Mouse (Mus musculus) frontal cortex, adult (tissue): ENCODE measurements around the gene Ptma.

Experiments
- ATAC-seq: cut with Nextera tagmentation; 2 replicates; pipeline ENCODE4 v1.9.2; 2017; ENCODE audit warnings: mild to moderate bottlenecking, moderate library complexity, mixed read lengths; ENCODE audit not compliant: low TSS enrichment

Gene Ptma

DNA sequence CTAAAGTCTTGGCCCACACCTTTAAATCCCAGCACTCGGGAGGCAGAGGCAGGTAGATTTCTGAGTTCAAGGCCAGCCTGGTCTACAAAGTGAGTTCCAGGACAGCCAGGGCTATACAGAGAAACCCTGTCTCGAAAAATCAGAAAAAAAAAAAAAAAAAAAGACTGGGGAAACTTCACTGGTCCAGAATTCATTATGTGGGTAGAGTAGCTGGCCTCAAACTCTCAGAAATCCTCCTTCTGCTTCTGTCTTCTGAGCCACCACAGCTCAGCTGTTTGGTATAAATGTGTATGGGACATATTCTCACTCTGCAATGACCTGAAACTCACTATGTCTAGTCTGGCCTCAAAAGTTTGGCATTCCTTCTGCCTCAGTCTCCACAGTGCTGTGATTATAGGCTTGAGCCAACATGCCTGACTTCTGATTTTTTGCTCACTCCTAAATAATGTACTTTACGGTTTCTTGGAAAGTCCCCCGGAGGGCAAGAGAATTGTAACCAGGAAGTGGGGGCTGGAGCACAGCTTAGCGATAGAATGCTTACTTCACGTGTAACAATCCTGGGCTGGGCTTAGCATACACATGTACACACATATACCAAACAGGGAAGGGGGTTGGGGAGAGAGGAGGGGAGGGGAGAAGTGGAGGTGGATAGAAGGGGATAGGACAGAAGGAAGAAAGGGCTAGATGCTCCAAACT, 10.7 kb upstream of the Ptma start:
- no peak for ATAC-seq

DNA sequence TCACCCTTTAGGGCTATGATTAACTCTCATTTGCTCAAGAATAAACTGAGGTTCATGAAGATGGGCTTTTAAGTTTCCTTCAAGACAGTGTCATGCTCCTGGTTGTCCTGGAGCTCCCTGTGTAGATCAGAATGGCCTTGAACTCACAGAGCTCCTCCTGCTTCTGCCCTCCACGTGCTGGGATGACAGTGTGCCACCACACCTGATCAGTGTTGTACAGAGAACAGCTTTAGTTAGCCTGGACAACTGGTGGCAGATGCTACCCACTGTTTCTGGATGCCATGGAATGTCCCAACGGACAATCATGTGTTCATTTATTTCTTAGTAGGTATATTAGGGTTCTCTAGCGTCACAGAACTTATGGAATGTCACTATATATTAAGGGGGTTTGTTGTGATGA, 9.4 kb upstream of the Ptma start:
- ATAC-seq, result no peak

- ATAC-seq, result no peak
Measured at GRCm38 (mm10) chr1:86520361-86520760, 6.2 kb upstream of the Ptma start.

- no peak for ATAC-seq
Measured at GRCm38 (mm10) chr1:86522286-86522871, 4.1 kb upstream of the Ptma start.

DNA sequence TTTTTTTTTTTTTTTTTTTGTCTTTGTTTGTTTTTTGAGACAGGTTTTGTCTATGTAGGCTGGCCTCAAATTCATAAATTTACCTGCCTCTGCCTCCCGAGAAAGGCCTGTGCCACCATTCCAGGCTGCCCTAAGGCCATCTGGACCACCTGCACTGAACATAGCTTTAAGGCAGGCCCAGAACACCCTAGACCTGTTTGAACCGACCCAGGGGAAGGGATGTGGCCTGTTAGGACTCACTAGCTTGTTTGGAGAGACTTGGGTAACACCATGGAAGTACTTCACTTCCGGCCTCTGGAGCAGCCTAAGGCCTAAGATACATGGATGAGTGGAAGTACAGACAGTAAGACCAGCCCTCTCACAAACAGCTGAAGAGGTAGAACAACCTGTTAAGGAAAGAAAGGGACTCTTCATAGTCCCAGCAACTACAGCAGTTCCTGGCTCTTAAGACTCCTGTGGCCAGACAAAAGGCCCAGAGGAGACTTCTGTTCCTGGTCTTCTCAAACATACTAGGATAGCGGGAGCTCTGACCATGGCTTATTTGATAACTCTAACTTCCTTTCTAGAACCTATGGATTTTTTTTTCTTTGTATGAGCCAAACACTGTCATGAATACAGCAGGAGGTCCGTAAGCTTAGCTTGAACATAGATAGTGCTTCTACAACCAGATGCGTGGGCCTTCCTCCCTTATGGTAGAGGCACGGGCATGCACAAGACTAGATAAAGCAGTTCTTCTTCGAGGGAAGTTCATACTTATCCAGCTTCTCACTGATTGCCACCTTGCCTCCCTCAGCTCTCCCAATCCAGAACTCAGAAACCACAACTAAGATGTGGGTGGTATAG, 2.5 kb upstream of the Ptma start:
- no peak for ATAC-seq

- ATAC-seq, result peak; percentile 53
Measured at GRCm38 (mm10) chr1:86524619-86525498, 1.7 kb upstream of the Ptma start.

DNA sequence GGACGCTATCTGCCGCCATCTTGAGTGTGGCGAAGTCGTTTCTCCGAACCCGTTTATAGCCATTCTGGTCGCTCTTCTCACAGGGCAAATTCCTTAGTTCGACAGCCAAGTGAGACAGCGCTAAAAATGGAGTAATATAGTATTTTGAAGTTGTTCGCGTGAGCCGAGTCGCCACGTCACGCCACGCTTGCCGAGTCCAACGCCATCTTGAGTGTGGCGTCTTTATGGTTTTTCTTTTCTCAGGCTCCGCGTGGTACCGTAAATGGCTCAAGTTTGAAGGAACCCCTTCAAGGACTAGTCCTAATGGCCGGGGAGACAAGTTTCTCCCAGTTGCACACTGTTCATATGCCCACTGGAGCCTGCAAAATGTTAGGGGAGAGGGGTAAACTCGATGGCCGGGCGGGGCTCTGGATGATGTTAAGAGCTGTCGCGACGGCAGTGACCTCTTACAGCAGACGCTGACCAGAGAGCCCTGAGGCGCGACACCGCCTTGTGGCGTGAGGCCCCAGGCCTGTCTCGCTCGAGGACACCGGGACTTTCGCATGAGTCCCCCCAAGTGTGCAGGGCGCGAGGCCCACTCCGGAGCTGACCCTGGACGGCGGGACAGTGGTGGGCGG, 919 bp upstream of the Ptma start:
- ATAC-seq, result peak; percentile 10

DNA sequence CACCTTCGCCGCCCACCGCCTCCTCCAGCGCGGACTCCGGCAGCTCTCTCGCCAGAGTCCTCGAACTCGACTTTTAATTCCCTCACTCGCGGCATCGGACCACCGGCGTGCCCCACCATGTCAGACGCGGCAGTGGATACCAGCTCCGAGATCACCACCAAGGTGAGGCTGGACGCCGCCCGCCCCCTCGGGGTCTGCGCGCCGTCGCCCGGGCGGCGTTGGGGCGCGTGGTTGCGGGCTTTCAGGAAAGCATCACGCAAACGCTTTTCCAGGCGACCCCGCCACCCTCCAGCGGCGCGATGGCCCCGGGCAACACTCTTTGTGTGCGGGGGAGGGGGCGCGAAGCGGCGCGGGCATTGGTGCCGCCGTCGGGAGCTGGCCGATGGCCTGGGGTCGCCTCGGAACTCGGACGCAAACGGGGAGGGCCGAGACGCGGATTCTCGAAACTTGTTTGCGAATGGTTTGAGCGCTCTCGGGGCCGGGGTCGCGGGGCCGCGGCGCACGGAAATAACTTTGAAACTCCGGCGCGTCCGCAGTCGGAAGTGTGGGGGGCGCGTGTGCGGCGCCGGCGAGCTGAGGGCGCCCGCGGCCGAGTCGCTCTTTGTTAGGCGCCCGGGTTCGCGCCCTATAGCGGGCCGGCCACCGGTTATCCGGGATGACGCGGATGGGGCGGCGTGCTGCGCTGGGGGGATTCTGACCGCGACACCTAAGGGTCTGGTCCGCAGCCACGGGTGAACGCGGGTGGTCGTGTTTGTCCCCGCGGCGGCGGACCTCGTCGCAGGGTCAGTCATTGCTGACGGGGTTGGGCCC, 468 bp downstream of the Ptma start:
- ATAC-seq, result no peak

- peak; percentile 21; the same call in 1 of the 2 replicates for ATAC-seq
Measured at GRCm38 (mm10) chr1:86527599-86528486, 1.3 kb downstream of the Ptma start.

- peak; percentile 16 for ATAC-seq
Measured at GRCm38 (mm10) chr1:86528571-86529180, 2.1 kb downstream of the Ptma start.

DNA sequence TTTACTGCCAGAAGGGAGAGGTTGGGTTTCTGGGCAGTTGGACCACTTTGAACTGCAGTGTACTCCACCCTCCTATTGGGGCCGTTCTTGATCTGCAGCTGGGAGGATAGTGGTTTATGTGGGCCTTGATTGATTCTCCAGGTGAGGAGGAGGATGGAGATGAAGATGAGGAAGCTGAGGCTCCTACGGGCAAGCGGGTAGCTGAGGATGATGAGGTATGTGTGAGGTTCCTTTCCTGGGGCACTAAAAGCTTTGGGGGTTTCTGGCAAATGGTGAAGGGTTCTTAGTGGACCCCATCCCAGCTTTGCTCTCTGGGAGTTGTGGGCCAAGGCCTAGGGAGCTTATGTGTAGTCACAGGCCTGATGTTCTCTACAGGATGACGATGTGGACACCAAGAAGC, 3.1 kb downstream of the Ptma start:
- no peak for ATAC-seq

- no peak for ATAC-seq
Measured at GRCm38 (mm10) chr1:86530871-86531546, 4.5 kb downstream of the Ptma start.

DNA sequence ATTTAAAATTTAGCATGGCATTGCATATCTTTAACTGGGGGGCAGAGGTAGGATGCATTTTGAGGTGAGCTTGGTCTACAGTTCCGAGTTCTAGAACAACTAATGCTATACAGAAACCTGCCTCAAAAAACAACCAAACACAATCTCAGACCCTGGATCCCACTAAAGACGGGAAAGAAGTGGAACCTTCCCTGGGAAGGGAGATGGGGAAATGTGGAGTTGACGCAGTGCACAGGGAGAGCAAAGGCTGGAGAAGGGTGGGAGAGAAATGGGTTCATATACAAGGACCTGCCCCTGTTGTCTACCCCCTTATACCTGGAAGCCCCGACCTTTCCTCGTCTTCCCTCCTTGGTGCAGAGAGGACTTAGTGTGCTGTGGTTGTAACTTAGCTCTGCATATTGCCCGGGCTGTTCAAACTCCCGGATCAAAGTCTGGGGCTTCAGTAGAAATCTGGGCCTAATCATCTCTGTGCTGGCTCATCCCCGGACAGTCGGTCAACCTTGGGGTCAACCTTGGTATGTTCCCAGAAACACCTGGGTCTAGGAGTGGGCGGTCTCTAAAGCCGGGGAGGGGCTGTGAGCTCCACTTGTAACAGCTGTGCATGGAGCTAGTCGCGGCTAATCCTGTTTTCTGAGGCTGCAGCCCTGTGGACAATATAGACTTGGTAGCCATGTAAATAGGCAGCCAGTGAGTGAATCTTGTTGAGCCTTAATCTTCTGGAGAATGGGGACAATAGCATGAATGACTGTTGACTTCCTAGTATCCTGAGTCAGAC, 5.2 kb downstream of the Ptma start:
- ATAC-seq, result no peak; the same call in 1 of the 2 replicates

DNA sequence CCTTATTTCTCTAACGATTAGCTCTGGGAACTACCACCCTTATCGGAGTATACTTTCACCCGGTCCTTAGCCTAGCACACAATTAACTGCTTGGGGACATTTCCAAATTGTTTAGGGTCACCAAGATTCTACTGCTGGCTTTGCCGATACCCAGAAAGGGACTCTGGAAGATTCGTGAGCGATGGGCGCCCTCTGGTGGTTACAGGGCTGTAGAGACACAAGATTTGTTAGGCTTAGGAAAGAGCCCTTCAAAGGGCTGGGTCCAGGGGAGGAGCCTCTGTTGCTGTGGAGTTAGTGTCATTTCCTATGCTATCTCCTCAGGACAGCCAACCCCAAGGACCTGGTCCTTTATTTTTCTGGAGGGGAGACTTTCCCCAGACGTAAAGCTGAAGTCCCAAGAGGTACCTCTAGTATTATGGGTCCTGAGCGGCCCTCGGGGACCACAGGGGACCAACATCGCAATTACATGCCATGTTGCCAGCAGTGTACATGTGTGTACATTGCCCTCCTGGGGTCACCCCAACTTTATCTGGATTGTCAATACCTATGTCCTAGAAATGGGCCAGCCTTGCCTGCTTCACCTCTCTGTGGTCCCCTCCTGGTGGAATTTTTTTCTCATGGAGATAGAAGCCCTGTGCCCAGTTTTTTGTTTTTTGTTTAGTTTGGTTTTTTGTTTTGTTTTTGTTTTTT, 6.0 kb downstream of the Ptma start:
- ATAC-seq, result peak; percentile 55

GRCm38 (mm10) chr1:86533411-86534130, 7.0 kb downstream of the Ptma start:
- ATAC-seq, result peak; percentile 48

DNA sequence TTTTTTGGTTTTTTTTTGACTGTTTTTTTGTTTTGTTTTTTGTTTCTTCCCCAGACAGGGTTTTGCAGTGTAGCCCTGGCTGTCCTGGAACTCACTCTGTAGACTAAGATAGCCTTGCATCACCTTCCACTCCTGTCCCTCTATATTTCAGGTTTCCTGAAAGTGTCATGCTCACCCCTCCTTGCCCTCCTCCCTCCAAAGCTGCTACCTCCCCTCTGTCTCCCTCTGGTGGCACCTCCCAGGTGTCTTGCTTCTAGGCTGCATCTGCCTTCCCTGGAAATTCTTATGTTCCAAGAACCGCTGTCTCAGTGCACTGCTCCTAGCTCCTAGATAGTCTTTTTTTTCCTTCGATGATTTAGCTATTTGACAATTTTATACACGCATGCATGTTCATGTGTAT, 11.9 kb downstream of the Ptma start:
- ATAC-seq, result no peak
